Mouse (Mus musculus): ENCODE measurements around the gene Hltf. TPM values are rescaled to one million over a fixed set of nuclear protein-coding genes. Genes with fewer than 3 reads are reported as not detected.
"Not testable (repeated sequence)": the region's sequence is repeated elsewhere in the genome, so short reads cannot be mapped to it uniquely, and the experiment has no call there.

The Hltf gene
- polyA plus RNA-seq, 1 experiment from 2014 or later, result 14.3 TPM

- ATAC-seq (replicated peaks; ENCODE audit: extremely low read depth, insufficient read depth, low FRiP score), result no peak
- no peaks in the 10 kb centered on the region for H3K27me3 ChIP-seq (ENCODE audit: control insufficient read depth, insufficient read depth, low read length)
- H3K9ac ChIP-seq (ENCODE audit: low read length), result no peak overlapping the region
- WGBS, result 92% methylated on average over 3 of the region's 3 CpGs
- no peak overlapping the region for H3K27ac ChIP-seq (ENCODE audit: low read length)
- no peaks in the 10 kb centered on the region for H3K9me3 ChIP-seq (replicated peaks; ENCODE audit: control insufficient read depth, low read length)
- no peak overlapping the region for H3K4me2 ChIP-seq (ENCODE audit: low read depth, low read length)
- 0 out of 2 replicates have a peak, but pooled peaks cover 2% of the 10 kb centered on the region for H3K4me1 ChIP-seq (ENCODE audit: control insufficient read depth, insufficient read depth, low read length)
- H3K4me3 ChIP-seq (ENCODE audit: low read length), result no peak overlapping the region
- peaks cover 31% of the 10 kb centered on the region for H3K36me3 ChIP-seq (ENCODE audit: control insufficient read depth, insufficient read depth)
Measured at GRCm38 (mm10) chr3:20028640-20029039, 29.0 kb upstream of the Hltf start.

DNA sequence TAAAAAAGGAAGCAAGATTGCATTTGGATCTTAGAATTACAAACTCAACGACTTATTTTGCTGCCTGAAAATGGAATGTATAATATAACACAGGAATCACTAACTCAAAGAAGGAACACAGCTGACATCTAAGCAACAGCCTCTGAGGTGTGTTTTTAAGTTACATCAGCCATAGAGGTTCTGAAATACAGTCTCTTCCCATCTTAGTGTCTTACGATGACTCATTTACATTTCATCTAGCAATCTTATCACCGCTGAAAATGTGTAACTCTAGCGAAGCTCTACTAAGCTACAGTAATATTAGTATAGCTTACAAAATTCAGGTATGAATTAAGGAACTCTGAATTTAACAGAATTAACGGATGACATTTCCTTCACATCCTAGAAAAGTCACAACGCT, 26.8 kb upstream of the Hltf start:
- no peak overlapping the region for H3K4me2 ChIP-seq (ENCODE audit: low read depth, low read length)
- H3K4me3 ChIP-seq (ENCODE audit: low read length), result no peak overlapping the region
- no peak for ATAC-seq (replicated peaks; ENCODE audit: extremely low read depth, insufficient read depth, low FRiP score)
- 87% methylated on average over 6 of the region's 6 CpGs for WGBS
- H3K36me3 ChIP-seq (ENCODE audit: control insufficient read depth, insufficient read depth), result peaks cover 15% of the 10 kb centered on the region
- no peaks in the 10 kb centered on the region for H3K27me3 ChIP-seq (ENCODE audit: control insufficient read depth, insufficient read depth, low read length)
- H3K4me1 ChIP-seq (ENCODE audit: control insufficient read depth, insufficient read depth, low read length), result peaks cover 11% of the 10 kb centered on the region
- H3K9me3 ChIP-seq (replicated peaks; ENCODE audit: control insufficient read depth, low read length), result no peaks in the 10 kb centered on the region
- no peak overlapping the region for H3K9ac ChIP-seq (ENCODE audit: low read length)
- no peak overlapping the region for H3K27ac ChIP-seq (ENCODE audit: low read length)

GRCm38 (mm10) chr3:20033761-20034718, 23.6 kb upstream of the Hltf start:
- Histone ChIP-seq H3K27me3 (ENCODE audit: control insufficient read depth, insufficient read depth, low read length) (no peaks in the 10 kb centered on the region), H3K4me3 (ENCODE audit: low read length) (peak overlapping the region; percentile 97), H3K9me3 (replicated peaks; ENCODE audit: control insufficient read depth, low read length) (no peaks in the 10 kb centered on the region), H3K4me2 (ENCODE audit: low read depth, low read length) (peak overlapping the region; percentile 86), H3K4me1 (ENCODE audit: control insufficient read depth, insufficient read depth, low read length) (peaks cover 11% of the 10 kb centered on the region), H3K9ac (ENCODE audit: low read length) (peak overlapping the region; percentile 81), H3K36me3 (ENCODE audit: control insufficient read depth, insufficient read depth) (no peaks in the 10 kb centered on the region), H3K27ac (ENCODE audit: low read length) (peak overlapping the region; percentile 82)
- no peak for ATAC-seq (replicated peaks; ENCODE audit: extremely low read depth, insufficient read depth, low FRiP score)
- WGBS, result 14% methylated on average over 10 of the region's 10 CpGs

- Histone ChIP-seq H3K27me3 (ENCODE audit: control insufficient read depth, insufficient read depth, low read length) (no peaks in the 10 kb centered on the region), H3K4me2 (ENCODE audit: low read depth, low read length) (peak within 1 kb of the TSS; percentile 86), H3K4me1 (ENCODE audit: control insufficient read depth, insufficient read depth, low read length) (peaks cover 11% of the 10 kb centered on the region), H3K9ac (ENCODE audit: low read length) (peak within 1 kb of the TSS; percentile 81), H3K9me3 (replicated peaks; ENCODE audit: control insufficient read depth, low read length) (no peaks in the 10 kb centered on the region), H3K27ac (ENCODE audit: low read length) (peak within 1 kb of the TSS; percentile 82), H3K36me3 (ENCODE audit: control insufficient read depth, insufficient read depth) (no peaks in the 10 kb centered on the region), H3K4me3 (ENCODE audit: low read length) (peak within 1 kb of the TSS; percentile 97)
- under 1% methylated on average over 47 of the region's 47 CpGs for WGBS
- peak; percentile 99 for ATAC-seq (replicated peaks; ENCODE audit: extremely low read depth, insufficient read depth, low FRiP score)
Measured at GRCm38 (mm10) chr3:20034719-20035404, 22.7 kb upstream of the Hltf start, which contains the start of gene Hps3. Gene Hps3 (minus strand): TSS chr3:20035315.

- no peak overlapping the region for H3K9ac ChIP-seq (ENCODE audit: low read length)
- H3K27ac ChIP-seq (ENCODE audit: low read length), result no peak overlapping the region
- peaks cover 11% of the 10 kb centered on the region for H3K4me1 ChIP-seq (ENCODE audit: control insufficient read depth, insufficient read depth, low read length)
- no peak overlapping the region for H3K4me2 ChIP-seq (ENCODE audit: low read depth, low read length)
- WGBS, result 79% methylated on average over 4 of the region's 4 CpGs
- no peaks in the 10 kb centered on the region for H3K9me3 ChIP-seq (replicated peaks; ENCODE audit: control insufficient read depth, low read length)
- ATAC-seq (replicated peaks; ENCODE audit: extremely low read depth, insufficient read depth, low FRiP score), result no peak
- no peaks in the 10 kb centered on the region for H3K36me3 ChIP-seq (ENCODE audit: control insufficient read depth, insufficient read depth)
- H3K4me3 ChIP-seq (ENCODE audit: low read length), result no peak overlapping the region
- no peaks in the 10 kb centered on the region for H3K27me3 ChIP-seq (ENCODE audit: control insufficient read depth, insufficient read depth, low read length)
Measured at GRCm38 (mm10) chr3:20036069-20036468, 21.5 kb upstream of the Hltf start.

- H3K4me3 ChIP-seq (ENCODE audit: low read length); H3K27ac ChIP-seq (ENCODE audit: low read length); H3K9me3 ChIP-seq (replicated peaks; ENCODE audit: control insufficient read depth, low read length); H3K36me3 ChIP-seq (ENCODE audit: control insufficient read depth, insufficient read depth); ATAC-seq (replicated peaks; ENCODE audit: extremely low read depth, insufficient read depth, low FRiP score); H3K27me3 ChIP-seq (ENCODE audit: control insufficient read depth, insufficient read depth, low read length); H3K9ac ChIP-seq (ENCODE audit: low read length); H3K4me1 ChIP-seq (ENCODE audit: control insufficient read depth, insufficient read depth, low read length); H3K4me2 ChIP-seq (ENCODE audit: low read depth, low read length): not testable (repeated sequence)
- WGBS, result 90% methylated on average over 7 of the region's 7 CpGs
Measured at GRCm38 (mm10) chr3:20041461-20041860, 16.1 kb upstream of the Hltf start.

DNA sequence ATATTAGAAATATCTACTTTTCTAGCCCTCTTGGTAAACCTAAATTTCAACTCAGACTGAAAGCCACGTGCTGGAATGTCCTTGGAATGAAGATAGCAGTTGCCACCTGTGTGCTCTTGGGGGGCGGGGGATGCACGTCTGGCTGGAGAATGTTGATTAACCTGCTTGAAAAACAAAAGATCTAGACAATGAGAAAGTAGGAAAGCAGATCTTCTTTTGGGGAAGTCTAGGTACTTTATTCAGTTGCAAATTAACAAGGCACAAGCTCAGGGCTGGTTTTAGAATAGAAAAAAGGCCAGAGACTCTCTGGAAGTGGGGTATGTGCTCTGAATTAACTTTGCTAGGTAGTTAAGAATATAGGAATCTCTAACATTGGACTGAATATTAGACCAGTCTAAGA, 12.9 kb upstream of the Hltf start:
- H3K9ac ChIP-seq (ENCODE audit: low read length); H3K4me3 ChIP-seq (ENCODE audit: low read length); ATAC-seq (replicated peaks; ENCODE audit: extremely low read depth, insufficient read depth, low FRiP score); H3K4me2 ChIP-seq (ENCODE audit: low read depth, low read length); H3K36me3 ChIP-seq (ENCODE audit: control insufficient read depth, insufficient read depth); H3K9me3 ChIP-seq (replicated peaks; ENCODE audit: control insufficient read depth, low read length); H3K4me1 ChIP-seq (ENCODE audit: control insufficient read depth, insufficient read depth, low read length); H3K27ac ChIP-seq (ENCODE audit: low read length); H3K27me3 ChIP-seq (ENCODE audit: control insufficient read depth, insufficient read depth, low read length): not testable (repeated sequence)
- WGBS, result 61% methylated on average over 3 of the region's 3 CpGs

DNA sequence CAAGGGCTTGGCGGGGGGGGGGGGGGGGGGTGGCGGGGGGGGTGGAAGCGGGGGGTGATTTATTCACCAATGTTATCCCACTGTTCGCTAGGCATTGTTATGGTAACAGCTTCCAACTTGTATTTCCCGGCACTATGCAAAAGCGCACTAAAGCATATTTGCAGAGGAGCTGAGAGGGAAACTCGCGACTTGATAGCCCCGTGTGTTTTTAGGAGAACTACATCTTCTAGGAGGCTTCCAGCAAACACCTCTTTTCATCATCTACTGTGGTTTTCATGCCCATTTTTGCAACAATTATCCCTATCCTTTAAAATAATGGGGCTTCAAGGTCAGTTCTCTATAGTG, 558 bp downstream of the Hltf start:
- H3K36me3 ChIP-seq (ENCODE audit: control insufficient read depth, insufficient read depth), result peaks cover 5% of the 10 kb centered on the region
- H3K9me3 ChIP-seq (replicated peaks; ENCODE audit: control insufficient read depth, low read length), result no peaks in the 10 kb centered on the region
- H3K4me1 ChIP-seq (ENCODE audit: control insufficient read depth, insufficient read depth, low read length), result peaks cover 10% of the 10 kb centered on the region
- no peaks in the 10 kb centered on the region for H3K27me3 ChIP-seq (ENCODE audit: control insufficient read depth, insufficient read depth, low read length)
- H3K27ac ChIP-seq (ENCODE audit: low read length), result no peak overlapping the region
- 0% methylated on average over 7 of the region's 9 CpGs for WGBS
- H3K9ac ChIP-seq (ENCODE audit: low read length), result peak overlapping the region; percentile 87
- H3K4me2 ChIP-seq (ENCODE audit: low read depth, low read length), result peak overlapping the region; percentile 71
- no peak for ATAC-seq (replicated peaks; ENCODE audit: extremely low read depth, insufficient read depth, low FRiP score)
- H3K4me3 ChIP-seq (ENCODE audit: low read length), result peak overlapping the region; percentile 95

All from heart, embryonic 16.5 days (tissue).